Mouse (Mus musculus): ENCODE measurements around the gene Efhc1. TPM values are rescaled to one million over a fixed set of nuclear protein-coding genes. Genes with fewer than 3 reads are reported as not detected.
A peak's percentile ranks its signal among the peaks of the same experiment; 100 is the strongest.

Gene Efhc1
- polyA plus RNA-seq, 1 experiment from 2014 or later, result 2.5 TPM

DNA sequence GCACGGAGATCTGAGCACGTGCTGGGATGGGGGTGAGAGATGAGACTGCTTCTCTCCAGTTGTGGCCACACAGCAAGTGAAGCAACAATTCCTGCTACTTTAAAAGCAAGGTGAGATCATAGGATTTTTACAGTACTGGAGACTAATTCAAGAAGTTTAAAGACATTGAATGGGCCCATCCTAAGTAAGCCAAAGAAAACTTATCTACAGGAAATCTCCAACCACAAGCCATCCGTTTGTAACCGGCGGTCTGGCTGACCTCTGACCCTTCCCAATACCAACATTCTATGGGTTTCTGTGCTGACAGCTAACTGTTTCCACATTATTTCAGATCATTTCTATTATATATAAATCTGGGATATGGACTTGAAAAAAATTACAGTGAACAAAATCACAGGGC lies 73.8 kb downstream of the Efhc1 start:
- no peaks in the 10 kb centered on the region; the same call in 1 of the 2 replicates for H3K4me1 ChIP-seq (ENCODE audit: insufficient read depth, low read length)
- no peaks in the 10 kb centered on the region for H3K27me3 ChIP-seq (ENCODE audit: insufficient read depth, low read length)
- no peak for ATAC-seq (ENCODE audit: low FRiP score, low TSS enrichment)
- WGBS, result 61% methylated on average over 5 of the region's 5 CpGs
- H3K9ac ChIP-seq (replicated peaks; ENCODE audit: low read length), result no peak overlapping the region
- no peak overlapping the region for H3K27ac ChIP-seq (ENCODE audit: low read length)
- H3K36me3 ChIP-seq (ENCODE audit: insufficient read depth, low read length), result no peaks in the 10 kb centered on the region
- H3K9me3 ChIP-seq (ENCODE audit: low read length), result no peaks in the 10 kb centered on the region
- no peak overlapping the region for H3K4me2 ChIP-seq (replicated peaks; ENCODE audit: low read depth, low read length)
- H3K4me3 ChIP-seq (ENCODE audit: low read length), result no peak overlapping the region

DNA sequence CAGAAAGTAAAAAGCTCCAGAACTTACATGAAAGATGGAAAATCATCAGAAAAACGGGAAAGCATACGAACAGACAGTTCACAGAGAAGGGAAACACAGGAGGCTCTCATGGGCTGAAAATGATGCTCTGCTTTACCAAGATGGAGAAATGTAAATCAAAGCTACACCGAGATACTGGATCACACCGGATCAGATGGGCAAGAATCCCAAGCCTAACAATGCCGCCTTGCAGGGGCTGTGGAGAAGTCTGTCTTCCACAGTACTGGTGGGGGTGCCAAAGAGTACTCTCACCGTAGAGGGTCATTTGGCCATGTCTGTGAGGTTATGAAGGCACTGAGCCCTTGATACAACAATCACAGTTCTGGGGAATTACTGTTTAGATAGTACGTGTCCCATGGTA lies 75.1 kb downstream of the Efhc1 start:
- no peaks in the 10 kb centered on the region; the same call in 1 of the 2 replicates for H3K4me1 ChIP-seq (ENCODE audit: insufficient read depth, low read length)
- no peaks in the 10 kb centered on the region; the same call in 1 of the 2 replicates for H3K36me3 ChIP-seq (ENCODE audit: insufficient read depth, low read length)
- H3K9me3 ChIP-seq (ENCODE audit: low read length), result no peaks in the 10 kb centered on the region
- no peak overlapping the region for H3K4me3 ChIP-seq (ENCODE audit: low read length)
- H3K9ac ChIP-seq (replicated peaks; ENCODE audit: low read length), result no peak overlapping the region
- no peak for ATAC-seq (ENCODE audit: low FRiP score, low TSS enrichment)
- H3K4me2 ChIP-seq (replicated peaks; ENCODE audit: low read depth, low read length), result no peak overlapping the region
- no peak overlapping the region for H3K27ac ChIP-seq (ENCODE audit: low read length)
- WGBS, result 83% methylated on average over 7 of the region's 7 CpGs
- no peaks in the 10 kb centered on the region for H3K27me3 ChIP-seq (ENCODE audit: insufficient read depth, low read length)

DNA sequence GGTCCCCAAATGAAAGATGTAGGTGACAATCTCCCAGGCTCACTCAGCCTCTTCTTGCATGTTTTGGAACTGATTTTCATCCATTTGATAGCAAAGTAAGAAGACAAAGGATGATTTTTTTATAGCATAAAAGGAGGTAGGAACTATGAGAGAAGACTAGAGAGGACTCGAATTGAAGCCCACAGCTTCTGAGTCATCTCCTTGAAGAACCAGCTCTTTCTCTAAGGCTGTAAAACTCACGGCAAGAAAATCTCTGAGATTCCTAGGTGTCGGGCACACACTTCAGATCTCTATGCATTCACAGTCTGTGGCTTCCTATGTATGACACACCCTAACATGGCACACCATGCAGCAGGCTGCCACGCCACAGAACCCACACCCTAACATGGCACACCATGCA lies 77.6 kb downstream of the Efhc1 start:
- no peak overlapping the region for H3K27ac ChIP-seq (ENCODE audit: low read length)
- ATAC-seq (ENCODE audit: low FRiP score, low TSS enrichment), result no peak
- 89% methylated on average over 4 of the region's 4 CpGs for WGBS
- no peak overlapping the region for H3K4me3 ChIP-seq (ENCODE audit: low read length)
- no peaks in the 10 kb centered on the region; the same call in 1 of the 2 replicates for H3K36me3 ChIP-seq (ENCODE audit: insufficient read depth, low read length)
- no peaks in the 10 kb centered on the region; the same call in 1 of the 2 replicates for H3K4me1 ChIP-seq (ENCODE audit: insufficient read depth, low read length)
- no peaks in the 10 kb centered on the region for H3K9me3 ChIP-seq (ENCODE audit: low read length)
- H3K27me3 ChIP-seq (ENCODE audit: insufficient read depth, low read length), result no peaks in the 10 kb centered on the region
- H3K9ac ChIP-seq (replicated peaks; ENCODE audit: low read length), result no peak overlapping the region
- H3K4me2 ChIP-seq (replicated peaks; ENCODE audit: low read depth, low read length), result no peak overlapping the region

DNA sequence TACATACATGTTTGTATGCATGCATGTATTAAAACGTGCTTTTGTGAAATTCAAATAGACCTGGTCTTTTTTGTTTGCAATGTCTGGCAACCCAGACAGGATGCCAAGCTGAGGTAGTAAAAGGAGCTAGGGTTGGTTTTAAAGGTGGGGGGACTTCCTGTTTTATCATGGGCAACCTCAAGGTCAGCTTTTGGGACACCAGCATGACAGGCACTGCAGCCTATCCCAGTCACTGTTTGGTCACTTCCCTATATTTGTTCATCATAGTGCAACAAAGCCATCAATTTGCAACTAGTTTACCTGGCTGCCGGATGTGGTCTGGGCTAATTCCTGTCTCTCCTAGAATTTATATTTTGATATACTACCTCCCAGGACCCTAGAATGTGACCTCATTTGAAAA lies 80.2 kb downstream of the Efhc1 start:
- H3K4me1 ChIP-seq (ENCODE audit: insufficient read depth, low read length), result no peaks in the 10 kb centered on the region; the same call in 1 of the 2 replicates
- H3K9ac ChIP-seq (replicated peaks; ENCODE audit: low read length), result no peak overlapping the region
- ATAC-seq (ENCODE audit: low FRiP score, low TSS enrichment), result no peak
- H3K27ac ChIP-seq (ENCODE audit: low read length), result no peak overlapping the region
- no peaks in the 10 kb centered on the region for H3K9me3 ChIP-seq (ENCODE audit: low read length)
- no peak overlapping the region for H3K4me3 ChIP-seq (ENCODE audit: low read length)
- peaks cover 7% of the 10 kb centered on the region; the same call in 1 of the 2 replicates for H3K36me3 ChIP-seq (ENCODE audit: insufficient read depth, low read length)
- no peaks in the 10 kb centered on the region for H3K27me3 ChIP-seq (ENCODE audit: insufficient read depth, low read length)
- H3K4me2 ChIP-seq (replicated peaks; ENCODE audit: low read depth, low read length), result no peak overlapping the region
- WGBS, result 88% methylated on average over 2 of the region's 2 CpGs

DNA sequence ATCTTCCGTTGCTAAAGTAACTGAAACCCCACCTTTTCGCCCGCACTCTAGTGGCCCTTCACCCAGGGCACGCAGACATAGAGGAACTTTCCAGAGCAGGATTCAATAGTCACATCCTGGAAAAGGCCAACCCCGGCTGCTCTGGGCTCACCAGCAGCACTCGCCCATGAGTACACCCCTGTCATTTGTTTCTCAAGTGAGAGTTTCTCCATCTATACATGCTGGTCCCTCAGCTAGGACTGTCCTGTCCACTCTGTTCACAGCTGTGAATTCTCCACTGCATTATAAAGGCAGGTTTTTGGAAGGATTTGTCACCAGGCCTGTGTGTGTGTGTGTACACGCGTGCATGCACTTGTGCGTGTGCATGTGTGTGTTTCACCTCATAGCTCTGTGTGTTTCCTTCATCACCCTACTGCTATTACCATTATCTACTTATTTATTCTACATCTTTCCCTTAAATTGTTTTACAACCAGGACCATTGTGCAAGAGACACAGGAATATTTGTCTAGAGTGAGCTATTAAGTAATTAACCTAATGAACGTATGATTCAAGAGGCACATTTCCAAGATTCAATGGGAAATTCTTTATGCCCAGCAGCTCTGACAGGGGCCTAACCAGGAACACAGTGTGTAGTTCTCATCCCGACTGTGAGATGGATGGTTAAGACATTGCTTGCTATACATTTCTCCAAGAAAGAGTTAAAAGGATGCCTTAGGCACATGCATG lies 81.8 kb downstream of the Efhc1 start:
- H3K9me3 ChIP-seq (ENCODE audit: low read length), result no peaks in the 10 kb centered on the region
- H3K4me2 ChIP-seq (replicated peaks; ENCODE audit: low read depth, low read length), result no peak overlapping the region
- no peak overlapping the region for H3K27ac ChIP-seq (ENCODE audit: low read length)
- H3K36me3 ChIP-seq (ENCODE audit: insufficient read depth, low read length), result peaks cover 7% of the 10 kb centered on the region; the same call in 1 of the 2 replicates
- no peak for ATAC-seq (ENCODE audit: low FRiP score, low TSS enrichment)
- no peak overlapping the region for H3K9ac ChIP-seq (replicated peaks; ENCODE audit: low read length)
- no peaks in the 10 kb centered on the region for H3K4me1 ChIP-seq (ENCODE audit: insufficient read depth, low read length)
- 86% methylated on average over 11 of the region's 11 CpGs for WGBS
- H3K4me3 ChIP-seq (ENCODE audit: low read length), result no peak overlapping the region
- H3K27me3 ChIP-seq (ENCODE audit: insufficient read depth, low read length), result no peaks in the 10 kb centered on the region

DNA sequence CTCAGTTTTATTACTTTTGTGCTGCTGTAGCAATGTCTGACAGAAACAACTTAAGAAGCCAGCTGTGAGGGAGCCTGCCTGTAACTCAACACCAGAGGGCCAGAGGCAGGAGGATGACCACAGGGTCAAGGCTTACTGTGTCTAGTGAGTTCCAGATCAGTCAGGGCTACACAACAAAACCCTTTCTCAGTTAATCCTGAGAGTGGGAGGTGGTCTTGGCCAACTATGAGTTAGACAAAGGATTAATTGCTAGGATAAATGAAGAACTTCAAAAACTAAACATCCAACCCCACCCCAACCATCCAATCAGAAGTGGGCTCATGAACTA lies 82.3 kb downstream of the Efhc1 start:
- H3K4me3 ChIP-seq (ENCODE audit: low read length), result no peak overlapping the region
- peaks cover 7% of the 10 kb centered on the region; the same call in 1 of the 2 replicates for H3K36me3 ChIP-seq (ENCODE audit: insufficient read depth, low read length)
- ATAC-seq (ENCODE audit: low FRiP score, low TSS enrichment), result peak; percentile 66; the same call in 1 of the 2 replicates
- no peak overlapping the region for H3K4me2 ChIP-seq (replicated peaks; ENCODE audit: low read depth, low read length)
- H3K4me1 ChIP-seq (ENCODE audit: insufficient read depth, low read length), result no peaks in the 10 kb centered on the region
- H3K9me3 ChIP-seq (ENCODE audit: low read length), result no peaks in the 10 kb centered on the region
- no peak overlapping the region for H3K9ac ChIP-seq (replicated peaks; ENCODE audit: low read length)
- no peak overlapping the region for H3K27ac ChIP-seq (ENCODE audit: low read length)
- no peaks in the 10 kb centered on the region for H3K27me3 ChIP-seq (ENCODE audit: insufficient read depth, low read length)

DNA sequence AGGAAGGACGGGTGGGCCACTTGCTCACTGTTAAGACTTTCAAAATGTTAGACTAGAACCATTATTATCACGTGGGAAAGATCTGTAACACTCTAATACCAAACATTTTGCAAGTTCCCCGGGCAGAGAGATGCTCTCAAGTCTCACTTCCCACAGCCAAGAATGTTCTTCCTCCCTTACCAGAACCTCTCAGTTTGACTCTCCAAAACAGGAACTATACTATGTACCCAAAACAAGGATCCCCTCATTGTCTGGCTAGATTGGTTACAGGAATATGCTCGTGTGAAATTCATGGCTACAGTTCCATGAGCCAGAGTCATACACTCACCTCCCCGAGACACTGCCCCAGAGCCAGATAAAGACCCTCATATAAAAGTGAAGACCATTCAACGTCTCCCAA lies 84.5 kb downstream of the Efhc1 start:
- no peak overlapping the region for H3K27ac ChIP-seq (ENCODE audit: low read length)
- H3K4me1 ChIP-seq (ENCODE audit: insufficient read depth, low read length), result no peaks in the 10 kb centered on the region
- ATAC-seq (ENCODE audit: low FRiP score, low TSS enrichment), result no peak
- H3K4me2 ChIP-seq (replicated peaks; ENCODE audit: low read depth, low read length), result no peak overlapping the region
- no peak overlapping the region for H3K4me3 ChIP-seq (ENCODE audit: low read length)
- H3K9me3 ChIP-seq (ENCODE audit: low read length), result no peaks in the 10 kb centered on the region
- no peak overlapping the region for H3K9ac ChIP-seq (replicated peaks; ENCODE audit: low read length)
- WGBS, result 79% methylated on average over 6 of the region's 6 CpGs
- no peaks in the 10 kb centered on the region for H3K27me3 ChIP-seq (ENCODE audit: insufficient read depth, low read length)
- H3K36me3 ChIP-seq (ENCODE audit: insufficient read depth, low read length), result peaks cover 7% of the 10 kb centered on the region; the same call in 1 of the 2 replicates

DNA sequence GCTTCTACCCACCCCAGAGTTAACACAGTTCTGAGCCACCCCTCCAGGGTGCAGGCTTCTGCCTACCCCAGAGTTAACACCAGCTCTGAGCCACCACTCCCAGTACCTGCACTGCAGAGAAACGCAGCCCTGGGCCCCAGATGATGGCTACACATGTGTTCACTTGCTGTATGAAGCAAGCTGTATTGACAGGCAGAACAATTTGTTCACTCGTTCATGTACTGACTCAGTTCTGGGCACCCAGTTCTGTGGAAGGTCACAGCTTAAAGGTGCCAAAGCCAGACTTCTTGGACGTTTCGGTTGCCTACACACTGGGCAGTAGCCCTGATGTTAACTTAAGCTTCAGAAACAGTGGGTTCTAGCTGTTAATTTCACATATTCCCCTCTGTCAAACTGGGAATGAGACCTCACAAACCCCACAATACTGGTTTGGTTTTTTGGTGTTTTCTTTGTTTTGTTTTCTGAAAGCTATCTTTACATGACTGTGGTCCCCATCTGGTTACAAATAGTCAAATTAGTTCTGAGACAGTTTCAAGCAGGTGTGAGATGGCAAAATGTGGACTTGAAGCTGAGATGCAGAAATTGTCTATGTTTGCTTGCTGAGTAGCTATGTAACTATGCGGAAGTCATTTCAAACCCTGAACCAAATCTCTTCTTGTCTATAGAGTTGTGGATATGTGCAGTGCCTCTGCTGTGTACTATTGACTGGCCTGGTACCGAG lies 86.6 kb downstream of the Efhc1 start:
- 84% methylated on average over 6 of the region's 6 CpGs for WGBS
- no peaks in the 10 kb centered on the region for H3K27me3 ChIP-seq (ENCODE audit: insufficient read depth, low read length)
- H3K27ac ChIP-seq (ENCODE audit: low read length), result no peak overlapping the region
- H3K9ac ChIP-seq (replicated peaks; ENCODE audit: low read length), result no peak overlapping the region
- ATAC-seq (ENCODE audit: low FRiP score, low TSS enrichment), result no peak
- no peak overlapping the region for H3K4me3 ChIP-seq (ENCODE audit: low read length)
- peaks cover 7% of the 10 kb centered on the region; the same call in 1 of the 2 replicates for H3K36me3 ChIP-seq (ENCODE audit: insufficient read depth, low read length)
- no peak overlapping the region for H3K4me2 ChIP-seq (replicated peaks; ENCODE audit: low read depth, low read length)
- H3K9me3 ChIP-seq (ENCODE audit: low read length), result no peaks in the 10 kb centered on the region
- 0 out of 2 replicates have a peak, but pooled peaks cover 5% of the 10 kb centered on the region for H3K4me1 ChIP-seq (ENCODE audit: insufficient read depth, low read length)

DNA sequence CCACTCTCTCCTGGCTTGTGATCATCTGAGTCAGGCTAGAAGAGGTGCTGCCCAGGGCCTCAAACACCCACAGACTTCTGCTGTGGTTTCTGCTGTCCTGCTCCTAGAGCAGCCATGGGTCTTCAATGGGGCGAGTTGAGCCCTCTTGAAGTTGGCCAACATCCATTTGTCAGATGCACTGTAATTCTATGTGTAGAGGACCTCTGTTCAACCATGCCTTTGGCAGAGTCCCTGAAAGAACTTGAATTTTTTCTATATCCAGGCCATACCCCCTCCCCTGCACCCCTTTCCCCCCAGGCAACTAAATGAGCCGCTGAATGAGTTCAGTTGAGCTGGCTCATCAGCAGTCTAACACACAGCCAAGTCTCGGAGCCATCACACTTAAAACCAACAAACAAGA lies 88.1 kb downstream of the Efhc1 start:
- Histone ChIP-seq H3K36me3 (ENCODE audit: insufficient read depth, low read length) (peaks cover 7% of the 10 kb centered on the region; the same call in 1 of the 2 replicates), H3K27ac (ENCODE audit: low read length) (no peak overlapping the region), H3K4me2 (replicated peaks; ENCODE audit: low read depth, low read length) (no peak overlapping the region), H3K9ac (replicated peaks; ENCODE audit: low read length) (no peak overlapping the region), H3K27me3 (ENCODE audit: insufficient read depth, low read length) (no peaks in the 10 kb centered on the region), H3K9me3 (ENCODE audit: low read length) (no peaks in the 10 kb centered on the region), H3K4me3 (ENCODE audit: low read length) (no peak overlapping the region), H3K4me1 (ENCODE audit: insufficient read depth, low read length) (0 out of 2 replicates have a peak, but pooled peaks cover 5% of the 10 kb centered on the region)
- no peak for ATAC-seq (ENCODE audit: low FRiP score, low TSS enrichment)
- WGBS, result 93% methylated on average over 3 of the region's 3 CpGs

DNA sequence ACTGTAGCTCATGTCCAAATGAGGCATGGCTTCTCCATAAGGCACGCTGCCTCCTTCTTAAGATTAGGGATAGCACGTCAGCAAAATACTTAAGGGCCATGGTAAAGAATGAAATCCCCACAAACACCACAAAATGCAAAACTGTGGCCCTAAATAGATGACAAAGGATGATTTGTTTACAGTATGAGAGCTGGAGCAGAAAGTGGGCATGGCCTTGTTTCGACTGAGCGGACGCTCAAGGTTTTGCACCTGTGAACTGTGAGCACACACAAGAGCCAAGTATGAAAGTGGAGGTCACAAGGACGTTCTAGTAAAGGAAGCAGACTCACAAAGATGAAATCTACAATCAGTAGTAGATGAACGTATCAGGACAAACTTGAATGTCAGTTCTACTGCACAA lies 88.7 kb downstream of the Efhc1 start:
- Histone ChIP-seq H3K4me3 (ENCODE audit: low read length) (no peak overlapping the region), H3K9me3 (ENCODE audit: low read length) (no peaks in the 10 kb centered on the region), H3K4me1 (ENCODE audit: insufficient read depth, low read length) (0 out of 2 replicates have a peak, but pooled peaks cover 5% of the 10 kb centered on the region), H3K36me3 (ENCODE audit: insufficient read depth, low read length) (peaks cover 7% of the 10 kb centered on the region; the same call in 1 of the 2 replicates), H3K9ac (replicated peaks; ENCODE audit: low read length) (no peak overlapping the region), H3K27ac (ENCODE audit: low read length) (no peak overlapping the region), H3K4me2 (replicated peaks; ENCODE audit: low read depth, low read length) (no peak overlapping the region), H3K27me3 (ENCODE audit: insufficient read depth, low read length) (no peaks in the 10 kb centered on the region)
- 90% methylated on average over 7 of the region's 7 CpGs for WGBS
- ATAC-seq (ENCODE audit: low FRiP score, low TSS enrichment), result no peak

Data from kidney, embryonic 16.5 days (tissue).